Mouse (Mus musculus) E14TG2a.4 (cell line): ENCODE results near the gene Bst1.

Experiments
- CTCF ChIP-seq: conservative IDR thresholded peaks from 2 replicates; pipeline ENCODE4 v1.5.1; 2014; ENCODE audit warnings: low read length
- NANOG ChIP-seq: IDR thresholded peaks from 2 replicates; pipeline ENCODE4 v1.6.1; 2014; ENCODE audit warnings: borderline replicate concordance, low read length, mixed read lengths
- POU5F1 ChIP-seq: IDR thresholded peaks from 2 replicates; pipeline ENCODE4 v1.6.1; 2014; ENCODE audit warnings: low read length, borderline replicate concordance

DNA sequence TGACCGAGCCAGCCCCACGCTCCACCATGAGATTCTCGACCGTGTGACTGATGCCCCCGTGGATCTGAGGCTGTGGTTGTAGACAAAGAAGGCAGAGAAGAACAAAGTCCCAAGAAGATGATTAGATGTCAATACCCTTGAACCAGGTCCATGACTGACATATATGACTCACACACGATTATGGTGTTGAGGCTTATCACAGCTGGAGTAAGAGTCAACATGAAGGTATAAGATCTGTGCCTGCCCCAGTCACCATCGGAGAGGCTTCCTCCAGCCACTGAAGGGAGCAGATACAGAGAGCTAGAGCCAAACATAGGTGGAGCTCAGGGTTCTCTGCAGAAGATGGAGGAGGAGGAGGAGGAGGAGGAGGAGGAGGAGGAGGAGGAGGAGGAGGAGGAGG, 12.3 kb upstream of the Bst1 start:
- TF ChIP-seq CTCF (no peak), POU5F1 (no peak), NANOG (no peak)
